Mouse (Mus musculus): Measurements from ENCODE around the gene Sox30. TPM values are rescaled to one million over a fixed set of nuclear protein-coding genes. Genes with fewer than 3 reads are reported as not detected.

The Sox30 gene
- total RNA-seq, 2 experiments from 2014 or later = 0.06 TPM; not detected in 1

Other genes starting within 250 kb of the Sox30 start
- 10 to 100 TPM; 32.4 to 37.7 TPM for gene Clint1, start 128.3 kb upstream of the Sox30 start, total RNA-seq (2021)
- 1 to 10 TPM; 3.0 to 3.1 TPM for gene Lsm11, start 35.4 kb upstream of the Sox30 start, total RNA-seq (2021)
- 1 to 10 TPM; 5.4 to 5.7 TPM for gene Thg1l, start 24.8 kb upstream of the Sox30 start, total RNA-seq (2021)
- 1 to 10 TPM in 1 of 2 experiments, under 1 TPM in 1; 0.57 to 1.4 TPM for gene Gm12166, start 72.0 kb downstream of the Sox30 start, total RNA-seq (2021)
- gene Adam19, start 75.7 kb downstream of the Sox30 start, total RNA-seq (2021) = 10 to 100 TPM; 13.0 to 22.2 TPM
- gene Nipal4, start 186.2 kb downstream of the Sox30 start, total RNA-seq (2021) = under 1 TPM; 0.07 to 0.21 TPM

Data from gastrocnemius, postnatal 14 days (tissue).